Mouse (Mus musculus) testis, adult 2 months (tissue): Measurements from ENCODE around the gene Nr1h4. TPM values are rescaled to one million over a fixed set of nuclear protein-coding genes. Genes with fewer than 3 reads are reported as not detected.
A peak's percentile ranks its signal among the peaks of the same experiment; 100 is the strongest.

Experiments used
- H3K27ac ChIP-seq: fragments of 200-500 bp; 2 replicates; pipeline ENCODE4 v1.5.1; 2012; ENCODE audit warnings: low read depth, low read length; ENCODE audit not compliant: control insufficient read depth, insufficient read depth
- H3K27me3 ChIP-seq: fragments of 200-500 bp; 2 replicates; pipeline ENCODE4 v1.6.1; 2012; ENCODE audit warnings: mild to moderate bottlenecking, low read length, moderate library complexity; ENCODE audit not compliant: control insufficient read depth, insufficient read depth
- H3K36me3 ChIP-seq: fragments of 200-500 bp; 2 replicates; pipeline ENCODE4 v1.6.1; 2012; ENCODE audit warnings: mild to moderate bottlenecking, low read length; ENCODE audit not compliant: control insufficient read depth, insufficient read depth
- H3K4me1 ChIP-seq: fragments of 200-500 bp; 2 replicates; pipeline ENCODE4 v1.6.1; 2012; ENCODE audit warnings: low read length; ENCODE audit not compliant: control insufficient read depth, insufficient read depth
- H3K4me3 ChIP-seq: fragments of 200-500 bp; 2 replicates; pipeline ENCODE4 v1.5.1; 2012; ENCODE audit warnings: low read depth, mild to moderate bottlenecking, low read length, moderate library complexity, mixed read lengths; ENCODE audit not compliant: control insufficient read depth
- CTCF ChIP-seq: fragments of 200-500 bp; IDR thresholded peaks from 2 replicates; pipeline ENCODE4 v1.5.1; 2012; ENCODE audit warnings: low read depth, mild to moderate bottlenecking, inconsistent platforms, low read length, moderate library complexity; ENCODE audit not compliant: control insufficient read depth, insufficient read depth, insufficient replicate concordance
- POLR2A ChIP-seq: fragments of 200-500 bp; IDR thresholded peaks from 2 replicates; pipeline ENCODE4 v1.6.1; 2012; ENCODE audit warnings: low read depth, mild to moderate bottlenecking, inconsistent platforms, low read length, moderate library complexity; ENCODE audit not compliant: control insufficient read depth
- polyA plus RNA-seq: library from polyadenylated mRNA; depleted of rRNA; stranded (reverse); fragments of >200 nt; gene quantifications from 2 replicates; pipeline ENCODE4 v1.2.3, GENCODE M21; 2012; rRNA removed

Nr1h4 gene
- polyA plus RNA-seq, result 0.05 and 0.26 TPM in 2 replicates

DNA sequence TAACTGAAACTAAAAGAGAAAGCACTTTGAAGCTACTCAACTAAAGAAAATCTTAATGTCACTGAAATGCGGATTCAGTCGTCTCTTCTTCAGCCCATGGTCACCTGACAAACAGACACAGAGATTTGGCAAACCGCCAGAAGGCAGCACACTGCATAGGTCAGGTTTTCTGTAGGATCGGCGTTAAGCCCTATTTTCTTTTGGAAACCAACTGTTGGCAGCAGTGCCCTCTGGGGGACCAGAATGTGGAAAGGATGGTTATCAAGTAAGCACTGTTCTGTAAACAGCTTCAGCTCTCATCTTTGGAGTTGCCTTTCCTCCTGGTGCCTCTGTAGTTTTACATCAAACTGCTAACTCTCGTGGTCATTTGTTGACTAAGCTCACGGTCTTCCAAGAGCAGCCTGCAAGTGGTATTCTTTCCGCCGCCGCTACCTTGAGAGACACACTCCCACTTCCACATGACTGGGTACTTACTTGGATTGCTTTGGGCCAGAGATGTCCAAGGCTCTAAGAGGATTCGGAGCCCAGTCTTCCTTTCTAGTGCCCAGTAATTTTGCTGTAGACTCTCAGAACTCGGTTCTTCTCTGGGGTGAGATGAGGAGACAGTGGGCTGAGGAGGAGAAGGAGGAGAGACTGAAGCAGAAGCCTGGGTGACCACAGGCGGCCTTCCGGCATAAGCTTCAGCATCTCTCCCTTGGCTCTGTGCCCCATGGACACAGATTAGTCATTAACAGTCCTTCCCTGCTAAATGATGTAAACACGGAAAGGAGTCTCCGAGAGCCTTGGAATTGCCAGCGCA is at the start of gene Nr1h4:
Gene Nr1h4 (minus strand): TSS at position 657 of the 799 bp plus-strand sequence.
- Histone ChIP-seq H3K27me3 (no peaks in the 10 kb centered on the region), H3K4me3 (peak within 1 kb of the TSS; percentile 10), H3K36me3 (no peaks in the 10 kb centered on the region), H3K27ac (peak within 1 kb of the TSS; percentile 49), H3K4me1 (peaks cover 4% of the 10 kb centered on the region; the same call in 1 of the 2 replicates)
- no peak for TF ChIP-seq CTCF
- TF ChIP-seq POLR2A, result no peak

DNA sequence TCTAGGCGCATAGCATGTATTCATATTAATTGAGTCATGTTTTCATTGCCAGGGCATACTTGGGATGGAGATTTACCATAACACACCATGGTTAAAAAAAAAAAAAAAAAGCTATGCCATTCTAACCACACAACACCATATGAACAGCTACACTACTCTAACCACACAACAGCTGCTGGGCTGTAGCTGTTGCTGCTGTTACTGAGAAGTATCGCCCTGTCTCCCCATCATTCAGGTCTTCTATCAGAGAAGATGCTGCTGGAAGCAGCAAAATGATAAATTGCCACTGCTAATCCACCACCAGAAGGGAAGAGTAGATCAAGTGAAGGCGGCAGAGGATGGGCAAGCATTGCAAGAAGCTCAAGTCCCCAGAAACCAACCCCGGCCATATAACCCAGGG is 45.4 kb upstream of the Nr1h4 start:
- no peaks in the 10 kb centered on the region for H3K27me3 ChIP-seq
- TF ChIP-seq CTCF, result no peak
- TF ChIP-seq POLR2A, result no peak
- H3K36me3 ChIP-seq, result no peaks in the 10 kb centered on the region
- no peaks in the 10 kb centered on the region for H3K4me1 ChIP-seq
- H3K4me3 ChIP-seq, result no peak overlapping the region
- no peak overlapping the region for H3K27ac ChIP-seq

GRCm38 (mm10) chr10:89577666-89578065 is 44.3 kb upstream of the Nr1h4 start:
- Histone ChIP-seq H3K4me3 (no peak overlapping the region), H3K4me1 (no peaks in the 10 kb centered on the region), H3K36me3 (no peaks in the 10 kb centered on the region), H3K27me3 (no peaks in the 10 kb centered on the region), H3K27ac (no peak overlapping the region)
- no peak for TF ChIP-seq POLR2A
- TF ChIP-seq CTCF, result no peak

GRCm38 (mm10) chr10:89573421-89573820 is 40.0 kb upstream of the Nr1h4 start:
- H3K27me3 ChIP-seq, result no peaks in the 10 kb centered on the region
- H3K27ac ChIP-seq, result no peak overlapping the region
- H3K36me3 ChIP-seq, result no peaks in the 10 kb centered on the region

DNA sequence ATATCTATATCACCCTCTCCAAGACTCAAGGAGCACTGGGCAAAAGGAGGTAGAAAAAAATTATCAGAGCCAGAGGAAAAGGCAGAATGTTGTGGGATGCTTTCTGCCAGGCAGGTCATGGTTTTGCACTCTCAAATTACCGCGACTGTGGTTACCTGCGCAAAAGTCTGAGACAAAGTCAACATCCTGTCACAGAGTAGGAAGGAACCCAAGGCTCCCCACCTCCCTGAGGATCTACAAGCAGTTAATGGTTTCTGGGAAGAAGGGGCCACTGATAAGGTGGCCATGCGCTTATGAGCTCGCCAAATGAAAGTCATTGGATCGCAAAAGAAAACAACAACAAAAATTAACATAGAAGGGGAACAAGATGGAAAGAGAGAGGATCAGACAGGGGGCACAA is 39.6 kb upstream of the Nr1h4 start:
- Histone ChIP-seq H3K36me3 (no peaks in the 10 kb centered on the region), H3K4me1 (no peaks in the 10 kb centered on the region), H3K4me3 (no peak overlapping the region), H3K27ac (no peak overlapping the region), H3K27me3 (no peaks in the 10 kb centered on the region)
- TF ChIP-seq POLR2A (no peak), CTCF (no peak)

More at GRCm38 (mm10) chr10:89573421-89573820, 40.0 kb upstream of the Nr1h4 start:
- H3K4me1 ChIP-seq, result no peaks in the 10 kb centered on the region
- TF ChIP-seq CTCF (no peak), POLR2A (no peak)
- no peak overlapping the region for H3K4me3 ChIP-seq

- H3K36me3 ChIP-seq, result no peaks in the 10 kb centered on the region
- no peak overlapping the region for H3K4me3 ChIP-seq
- H3K4me1 ChIP-seq, result no peaks in the 10 kb centered on the region
- TF ChIP-seq CTCF (no peak), POLR2A (no peak)
- H3K27me3 ChIP-seq, result no peaks in the 10 kb centered on the region
- H3K27ac ChIP-seq, result no peak overlapping the region
Observed at GRCm38 (mm10) chr10:89567391-89567790, 34.0 kb upstream of the Nr1h4 start.

GRCm38 (mm10) chr10:89565301-89566022 is 32.1 kb upstream of the Nr1h4 start:
- TF ChIP-seq POLR2A (no peak), CTCF (no peak)

More at GRCm38 (mm10) chr10:89565301-89566022, 32.1 kb upstream of the Nr1h4 start:
- Histone ChIP-seq H3K27ac (no peak overlapping the region), H3K4me1 (no peaks in the 10 kb centered on the region), H3K27me3 (no peaks in the 10 kb centered on the region), H3K36me3 (no peaks in the 10 kb centered on the region), H3K4me3 (no peak overlapping the region)
